Mouse (Mus musculus) hindbrain, embryonic 13.5 days (tissue): ENCODE measurements around the gene Gm20830. TPM values are rescaled to one million over a fixed set of nuclear protein-coding genes. Genes with fewer than 3 reads are reported as not detected.
"Not testable (repeated sequence)": the region's sequence is repeated elsewhere in the genome, so short reads cannot be mapped to it uniquely, and the experiment has no call there.

Experiments used
- ATAC-seq: fragments of 200-750 bp; cut with Nextera tagmentation; 2 replicates; pipeline ENCODE4 v1.8.0; 2017; ENCODE audit warnings: moderate TSS enrichment; ENCODE audit not compliant: low FRiP score
- H3K27ac ChIP-seq: fragments of 300-500 bp; sonication (generic); 2 replicates; pipeline ENCODE4 v1.5.1; 2015; ENCODE audit warnings: inconsistent platforms, mild to moderate bottlenecking, moderate library complexity
- H3K27me3 ChIP-seq: fragments of 300-500 bp; sonication (generic); 2 replicates; pipeline ENCODE4 v1.6.1; 2015; ENCODE audit warnings: mild to moderate bottlenecking, inconsistent platforms
- H3K36me3 ChIP-seq: fragments of 300-500 bp; sonication (generic); 2 replicates; pipeline ENCODE4 v1.6.1; 2015; ENCODE audit warnings: mild to moderate bottlenecking, inconsistent platforms
- H3K4me1 ChIP-seq: fragments of 300-500 bp; sonication (generic); replicated peaks from 2 replicates; pipeline ENCODE4 v1.6.1; 2015; ENCODE audit warnings: inconsistent platforms
- H3K4me2 ChIP-seq: fragments of 300-500 bp; sonication (generic); 2 replicates; pipeline ENCODE4 v1.6.1; 2015; ENCODE audit warnings: inconsistent platforms, mild to moderate bottlenecking, moderate library complexity
- H3K4me3 ChIP-seq: fragments of 300-500 bp; sonication (generic); 2 replicates; pipeline ENCODE4 v1.5.1; 2015; ENCODE audit warnings: mild to moderate bottlenecking, inconsistent platforms
- H3K9ac ChIP-seq: fragments of 300-500 bp; sonication (generic); 2 replicates; pipeline ENCODE4 v1.6.1; 2015; ENCODE audit warnings: mild to moderate bottlenecking, inconsistent platforms
- H3K9me3 ChIP-seq: fragments of 300-500 bp; sonication (generic); 2 replicates; pipeline ENCODE4 v1.6.1; 2016; ENCODE audit warnings: inconsistent platforms
- WGBS: fragments of 180-500 bp; shearing (Covaris S2); methylation state at CpG from one replicate; pipeline ENCODE4 v1.1.7; 2015; 5-methylcytosine and 5-hydroxymethylcytosine counted together
- polyA plus RNA-seq: library from polyadenylated mRNA; unstranded; fragments of >200 nt; fragmentation: Nextera tagmentation; extraction: Ambion mirVana; gene quantifications from 2 replicates; pipeline ENCODE4 v1.2.1, GENCODE M21; 2015

The Gm20830 gene
- polyA plus RNA-seq, result not detected in 2 replicates

- H3K9me3 ChIP-seq, H3K27ac ChIP-seq, H3K4me1 ChIP-seq, H3K27me3 ChIP-seq, ATAC-seq, H3K36me3 ChIP-seq, H3K9ac ChIP-seq, H3K4me2 ChIP-seq, H3K4me3 ChIP-seq: not testable (repeated sequence)
- WGBS, result 17% methylated on average over 3 of the region's 3 CpGs
These were observed at the start of gene Gm20830 for GRCm38 (mm10) chrY:6918182-6918581. Gene Gm20830, minus strand, starts transcription at chrY:6918282.

Other genes starting within 250 kb of the Gm20830 start
- not detected in 2 replicates for gene Gm21719, start 235.4 kb downstream of the Gm20830 start, polyA plus RNA-seq